Mouse (Mus musculus) kidney, embryonic 14.5 days (tissue): Measurements from ENCODE around the gene Erg. TPM values are rescaled to one million over a fixed set of nuclear protein-coding genes. Genes with fewer than 3 reads are reported as not detected.

Experiments used
- ATAC-seq: fragments of 200-750 bp; cut with Nextera tagmentation; 2 replicates; pipeline ENCODE4 v1.8.0; 2017; ENCODE audit warnings: moderate number of reproducible peaks, mild to moderate bottlenecking, moderate TSS enrichment, moderate library complexity; ENCODE audit not compliant: low FRiP score, low TSS enrichment
- H3K27ac ChIP-seq: fragments of 300-500 bp; sonication (generic); 2 replicates; pipeline ENCODE4 v1.5.1; 2014; ENCODE audit warnings: low read depth, mild to moderate bottlenecking, low read length, moderate library complexity, mixed read lengths
- H3K27me3 ChIP-seq: fragments of 300-500 bp; sonication (generic); 2 replicates; pipeline ENCODE4 v1.6.1; 2014; ENCODE audit warnings: mild to moderate bottlenecking, low read length; ENCODE audit not compliant: control insufficient read depth, insufficient read depth
- H3K36me3 ChIP-seq: fragments of 300-500 bp; sonication (generic); 2 replicates; pipeline ENCODE4 v1.6.1; 2014; ENCODE audit warnings: low read length, mixed read lengths; ENCODE audit not compliant: control insufficient read depth, insufficient read depth
- H3K4me1 ChIP-seq: fragments of 300-500 bp; sonication (generic); 2 replicates; pipeline ENCODE4 v1.6.1; 2014; ENCODE audit warnings: low read length, mixed read lengths; ENCODE audit not compliant: control insufficient read depth, insufficient read depth
- H3K4me2 ChIP-seq: fragments of 300-500 bp; sonication (generic); replicated peaks from 2 replicates; pipeline ENCODE4 v1.6.1; 2014; ENCODE audit warnings: low read depth, mild to moderate bottlenecking, low read length
- H3K4me3 ChIP-seq: fragments of 300-500 bp; sonication (generic); 2 replicates; pipeline ENCODE4 v1.5.1; 2014; ENCODE audit warnings: mild to moderate bottlenecking, low read length
- H3K9ac ChIP-seq: fragments of 300-500 bp; sonication (generic); 2 replicates; pipeline ENCODE4 v1.6.1; 2014; ENCODE audit warnings: low read depth, mild to moderate bottlenecking, low read length, moderate library complexity
- H3K9me3 ChIP-seq: fragments of 300-500 bp; sonication (generic); 2 replicates; pipeline ENCODE4 v1.6.1; 2016; ENCODE audit warnings: low read length; ENCODE audit not compliant: control insufficient read depth
- WGBS: fragments of 180-500 bp; shearing (Covaris S2); extraction: QIAGEN DNeasy Blood & Tissue Kit; methylation state at CpG from one replicate; pipeline ENCODE4 v1.1.7; 2014; 5-methylcytosine and 5-hydroxymethylcytosine counted together
- polyA plus RNA-seq: library from polyadenylated mRNA; unstranded; fragments of >200 nt; fragmentation: Nextera tagmentation; extraction: Ambion mirVana; gene quantifications from 2 replicates; pipeline ENCODE4 v1.2.1, GENCODE M21; 2014

The Erg gene
- polyA plus RNA-seq, 1 experiment from 2014 or later = 6.0 TPM

DNA sequence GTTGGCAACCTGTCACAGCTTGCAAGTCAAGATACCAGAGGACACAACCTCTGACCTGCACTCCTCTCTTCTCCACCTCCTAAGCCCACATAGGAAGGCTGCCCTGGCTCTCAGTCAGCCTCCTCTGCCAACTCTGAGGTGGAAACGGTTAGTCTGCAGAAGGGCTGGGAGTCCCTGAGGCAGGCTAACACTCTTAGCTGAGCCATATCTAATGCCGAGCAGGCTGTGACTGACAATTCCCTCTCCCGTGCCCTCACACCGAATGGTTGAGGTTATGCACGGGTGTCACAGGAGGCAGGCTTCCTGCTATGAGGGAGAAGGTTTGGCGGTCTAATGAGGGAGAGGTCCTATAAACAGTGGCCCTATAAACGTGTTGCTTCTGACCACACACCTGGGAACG, 232.6 kb downstream of the Erg start:
- H3K4me2 ChIP-seq = no peak overlapping the region
- no peaks in the 10 kb centered on the region for H3K9me3 ChIP-seq
- no peaks in the 10 kb centered on the region for H3K4me1 ChIP-seq
- H3K9ac ChIP-seq = no peak overlapping the region
- no peaks in the 10 kb centered on the region for H3K36me3 ChIP-seq
- no peak overlapping the region for H3K27ac ChIP-seq
- H3K27me3 ChIP-seq = no peaks in the 10 kb centered on the region
- 73% methylated on average over 8 of the region's 8 CpGs for WGBS
- no peak for ATAC-seq
- no peak overlapping the region for H3K4me3 ChIP-seq

DNA sequence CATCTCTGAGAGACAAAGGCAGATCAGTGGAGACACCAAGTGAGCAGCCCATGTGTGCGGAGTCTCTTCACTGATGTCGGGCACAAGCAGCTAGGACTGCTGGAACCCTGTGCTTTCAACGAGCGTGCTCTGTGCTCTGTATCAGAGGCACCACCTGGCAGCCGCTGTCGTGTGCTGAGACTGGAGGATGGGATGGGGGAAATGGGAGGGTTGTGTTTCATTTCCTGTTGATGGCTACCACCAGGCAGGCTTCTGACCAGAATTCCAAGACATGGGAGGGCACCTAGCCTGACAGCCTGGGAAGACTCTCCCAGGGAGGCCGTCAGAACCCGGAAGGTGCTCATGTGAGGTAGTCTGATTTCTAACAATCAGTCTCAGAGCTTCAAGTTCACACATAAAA, 234.1 kb downstream of the Erg start:
- no peaks in the 10 kb centered on the region for H3K9me3 ChIP-seq
- no peaks in the 10 kb centered on the region for H3K36me3 ChIP-seq
- ATAC-seq = no peak
- no peak overlapping the region for H3K9ac ChIP-seq
- H3K4me1 ChIP-seq = no peaks in the 10 kb centered on the region
- H3K27me3 ChIP-seq = no peaks in the 10 kb centered on the region
- H3K4me3 ChIP-seq = no peak overlapping the region
- 51% methylated on average over 8 of the region's 8 CpGs for WGBS
- no peak overlapping the region for H3K27ac ChIP-seq
- H3K4me2 ChIP-seq = no peak overlapping the region

- H3K4me3 ChIP-seq = no peak overlapping the region
- H3K9ac ChIP-seq = no peak overlapping the region
- WGBS = 32% methylated on average over 3 of the region's 3 CpGs
- H3K36me3 ChIP-seq = no peaks in the 10 kb centered on the region
- no peak for ATAC-seq
- no peaks in the 10 kb centered on the region for H3K27me3 ChIP-seq
- no peak overlapping the region for H3K4me2 ChIP-seq
- no peak overlapping the region for H3K27ac ChIP-seq
- no peaks in the 10 kb centered on the region for H3K4me1 ChIP-seq
- no peaks in the 10 kb centered on the region for H3K9me3 ChIP-seq
Measured at GRCm38 (mm10) chr16:95350499-95350898, 235.9 kb downstream of the Erg start.

- Histone ChIP-seq H3K4me1 (no peaks in the 10 kb centered on the region), H3K4me2 (no peak overlapping the region), H3K36me3 (no peaks in the 10 kb centered on the region), H3K9me3 (no peaks in the 10 kb centered on the region), H3K9ac (no peak overlapping the region), H3K27me3 (no peaks in the 10 kb centered on the region), H3K4me3 (no peak overlapping the region), H3K27ac (no peak overlapping the region)
- ATAC-seq = no peak
- 60% methylated on average over 5 of the region's 5 CpGs for WGBS
Measured at GRCm38 (mm10) chr16:95349745-95350144, 236.6 kb downstream of the Erg start.

- Histone ChIP-seq H3K27me3 (no peaks in the 10 kb centered on the region), H3K9me3 (no peaks in the 10 kb centered on the region), H3K4me2 (no peak overlapping the region), H3K27ac (no peak overlapping the region), H3K9ac (no peak overlapping the region), H3K4me3 (no peak overlapping the region), H3K36me3 (no peaks in the 10 kb centered on the region), H3K4me1 (no peaks in the 10 kb centered on the region)
- ATAC-seq = no peak
- WGBS = 89% methylated on average over 6 of the region's 6 CpGs
Measured at GRCm38 (mm10) chr16:95349344-95349743, 237.0 kb downstream of the Erg start.

DNA sequence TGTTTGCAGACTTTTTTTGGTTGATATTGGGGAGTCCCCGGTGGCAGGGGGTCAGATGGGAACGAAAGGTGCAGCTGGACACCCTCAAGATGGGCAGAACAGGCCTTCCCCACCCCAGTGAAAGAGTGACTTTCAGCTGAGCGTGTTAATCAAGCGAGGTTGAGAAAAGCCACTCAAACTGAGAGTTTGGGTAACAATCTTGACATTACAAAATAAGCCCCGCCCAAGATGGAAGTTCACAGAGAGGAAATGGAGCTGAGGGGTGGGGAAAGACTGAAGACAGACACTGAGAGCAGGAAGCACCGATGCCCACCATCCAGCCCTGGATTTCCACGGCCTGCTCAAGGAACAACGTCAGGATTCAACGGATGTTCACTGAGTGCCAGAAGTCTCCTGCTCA, 237.8 kb downstream of the Erg start:
- no peak for ATAC-seq
- no peak overlapping the region for H3K27ac ChIP-seq
- 83% methylated on average over 9 of the region's 9 CpGs for WGBS

DNA sequence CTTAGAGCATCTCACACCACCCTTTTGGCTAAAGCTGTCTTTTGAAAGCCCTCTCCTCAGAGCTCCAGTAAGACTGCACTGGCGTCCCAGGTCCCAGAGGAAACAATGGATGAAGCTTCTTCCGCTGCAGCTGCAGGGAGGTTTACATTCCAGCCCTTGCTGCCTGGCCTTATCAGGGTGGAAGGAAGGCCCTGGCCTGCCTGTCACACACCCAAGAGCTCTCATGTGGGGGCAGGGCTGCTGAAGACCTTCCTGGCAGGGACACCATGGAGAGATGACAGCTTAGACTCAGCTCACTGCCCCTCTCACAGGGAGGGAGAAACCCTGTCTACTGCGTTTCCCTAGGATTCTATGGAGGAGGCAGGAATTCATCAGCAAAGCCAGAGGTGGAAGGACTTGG, 239.2 kb downstream of the Erg start:
- 0 out of 2 replicates have a peak, but pooled peaks have one; percentile 39 for ATAC-seq
- Histone ChIP-seq H3K4me3 (no peak overlapping the region), H3K4me2 (no peak overlapping the region), H3K9me3 (no peaks in the 10 kb centered on the region), H3K27ac (no peak overlapping the region), H3K4me1 (no peaks in the 10 kb centered on the region), H3K9ac (no peak overlapping the region), H3K36me3 (no peaks in the 10 kb centered on the region), H3K27me3 (no peaks in the 10 kb centered on the region)
- 27% methylated on average over 3 of the region's 3 CpGs for WGBS

More for the DNA sequence above, 237.8 kb downstream of the Erg start:
- no peaks in the 10 kb centered on the region for H3K4me1 ChIP-seq
- no peak overlapping the region for H3K4me2 ChIP-seq
- no peak overlapping the region for H3K9ac ChIP-seq
- H3K9me3 ChIP-seq = no peaks in the 10 kb centered on the region
- H3K36me3 ChIP-seq = no peaks in the 10 kb centered on the region
- no peaks in the 10 kb centered on the region for H3K27me3 ChIP-seq
- no peak overlapping the region for H3K4me3 ChIP-seq

DNA sequence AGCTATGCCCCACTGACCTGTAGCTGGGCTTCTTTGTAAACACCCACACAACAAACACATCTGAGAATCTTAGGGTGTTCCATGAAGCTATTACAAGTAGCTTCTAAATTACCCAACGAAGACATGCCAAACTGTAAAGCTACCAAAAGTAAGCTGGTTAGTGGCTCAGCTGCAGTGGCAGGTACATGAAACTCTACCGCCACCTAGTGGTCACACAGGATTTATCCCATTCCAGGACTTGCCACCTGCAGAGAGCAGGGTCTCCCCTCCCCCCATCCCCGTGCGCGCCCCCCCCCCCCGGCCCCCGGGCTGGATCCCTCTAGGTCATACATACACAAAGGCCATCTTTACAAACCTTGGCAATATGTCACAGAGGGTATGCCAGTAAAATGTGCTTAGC, 240.5 kb downstream of the Erg start:
- Histone ChIP-seq H3K9me3 (no peaks in the 10 kb centered on the region), H3K36me3 (no peaks in the 10 kb centered on the region), H3K27me3 (no peaks in the 10 kb centered on the region), H3K4me1 (no peaks in the 10 kb centered on the region), H3K9ac (no peak overlapping the region), H3K4me2 (no peak overlapping the region), H3K27ac (no peak overlapping the region), H3K4me3 (no peak overlapping the region)
- WGBS = 7% methylated on average over 5 of the region's 7 CpGs
- ATAC-seq = no peak

DNA sequence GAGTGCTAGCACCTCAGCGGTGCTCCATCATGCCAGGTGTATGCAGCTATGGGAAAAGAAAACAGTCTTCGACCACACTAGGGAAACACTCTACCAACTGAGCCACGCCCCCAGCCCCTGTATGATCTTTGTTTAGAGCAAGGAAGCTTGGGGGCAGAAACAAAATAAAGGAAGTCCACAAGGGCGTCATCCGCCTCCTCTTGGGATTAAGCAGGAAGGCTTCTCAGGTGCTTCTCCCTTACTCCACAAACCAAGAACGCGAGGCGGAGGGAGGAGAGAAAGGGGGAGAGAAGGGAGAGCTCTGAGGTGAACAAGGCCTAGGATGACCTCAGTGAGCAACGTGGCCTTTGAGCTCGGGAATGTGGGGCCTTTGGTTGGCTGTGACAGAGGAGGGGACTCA, 241.4 kb downstream of the Erg start:
- Histone ChIP-seq H3K36me3 (no peaks in the 10 kb centered on the region), H3K27me3 (no peaks in the 10 kb centered on the region), H3K4me1 (no peaks in the 10 kb centered on the region), H3K4me2 (no peak overlapping the region), H3K27ac (no peak overlapping the region), H3K9ac (no peak overlapping the region), H3K9me3 (no peaks in the 10 kb centered on the region), H3K4me3 (no peak overlapping the region)
- 63% methylated on average over 10 of the region's 10 CpGs for WGBS
- no peak for ATAC-seq

DNA sequence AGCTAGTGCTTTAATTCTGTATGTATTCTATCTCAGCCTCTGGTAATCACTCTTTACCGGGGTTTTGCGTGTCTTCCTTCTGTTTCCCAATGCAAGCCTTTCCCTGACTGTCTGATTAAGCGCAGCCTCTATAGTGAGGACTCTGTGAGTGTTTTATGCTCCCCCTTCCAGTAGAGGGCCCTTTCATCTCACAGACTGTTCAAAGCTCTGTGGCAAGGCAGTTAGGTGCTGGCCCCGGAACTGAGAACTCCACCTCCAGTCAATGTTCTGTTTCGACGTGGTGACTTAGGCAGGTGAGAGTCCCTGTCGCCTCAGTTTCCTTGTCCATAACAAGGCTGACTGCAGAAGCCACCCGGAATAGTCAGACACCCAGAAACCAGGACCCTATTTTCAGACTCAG, 244.4 kb downstream of the Erg start:
- Histone ChIP-seq H3K4me2 (no peak overlapping the region), H3K27me3 (no peaks in the 10 kb centered on the region), H3K4me3 (no peak overlapping the region), H3K27ac (no peak overlapping the region), H3K4me1 (no peaks in the 10 kb centered on the region), H3K9me3 (no peaks in the 10 kb centered on the region), H3K9ac (no peak overlapping the region), H3K36me3 (no peaks in the 10 kb centered on the region)
- WGBS = 70% methylated on average over 8 of the region's 8 CpGs
- no peak for ATAC-seq
